Mouse (Mus musculus): ENCODE measurements around the gene Ptprs. TPM values are rescaled to one million over a fixed set of nuclear protein-coding genes. Genes with fewer than 3 reads are reported as not detected.

Gene Ptprs
- total RNA-seq, 1 experiment from 2014 or later: 222 TPM

DNA sequence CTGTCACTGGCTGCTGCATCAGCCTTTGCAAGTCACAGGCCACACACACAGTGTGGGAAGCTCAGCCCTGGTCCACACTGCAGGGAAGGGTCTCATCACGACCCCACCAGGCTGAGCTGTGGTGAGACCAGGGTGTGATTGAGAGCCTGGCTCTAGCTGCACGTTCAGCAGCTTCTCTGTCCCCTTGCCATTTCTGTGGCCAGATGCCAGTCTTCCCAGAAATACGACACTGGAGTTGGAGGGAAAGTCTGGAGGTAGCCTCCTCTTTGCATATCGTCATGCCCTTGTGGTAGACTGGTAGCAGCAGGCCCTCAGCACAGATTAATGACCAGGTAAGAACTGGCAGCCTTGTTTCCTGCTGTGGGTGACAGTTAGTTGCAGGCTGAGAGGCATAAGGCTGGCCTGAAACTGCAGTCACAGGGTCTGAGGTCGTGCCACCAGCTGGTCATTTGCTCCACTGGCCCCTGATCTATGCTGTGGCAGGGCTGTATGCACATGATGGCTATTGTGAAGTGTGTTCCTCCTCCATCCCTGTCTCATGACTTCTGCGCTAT, 96.9 kb downstream of the Ptprs start:
- DNase-seq: no peak

DNA sequence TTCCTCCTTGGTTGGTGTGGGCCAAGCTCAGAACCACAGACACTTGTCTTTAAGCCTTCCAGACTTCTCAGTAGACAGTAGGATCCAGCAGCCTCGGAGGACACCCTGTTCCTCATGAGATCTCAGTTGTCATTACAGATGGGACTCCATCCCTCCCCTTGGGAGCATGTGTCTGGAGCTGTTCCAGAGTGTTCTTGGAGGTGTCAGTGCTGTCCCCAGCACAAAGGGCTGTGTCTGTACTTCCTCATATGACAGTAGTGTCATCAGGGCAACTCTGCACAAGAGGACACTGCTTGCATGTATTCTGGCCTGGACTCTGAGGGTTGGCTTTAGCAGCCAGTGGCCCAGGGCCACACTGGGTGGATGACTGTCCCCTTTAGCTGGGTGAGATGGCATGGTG, 101.4 kb downstream of the Ptprs start:
- DNase-seq: no peak

DNA sequence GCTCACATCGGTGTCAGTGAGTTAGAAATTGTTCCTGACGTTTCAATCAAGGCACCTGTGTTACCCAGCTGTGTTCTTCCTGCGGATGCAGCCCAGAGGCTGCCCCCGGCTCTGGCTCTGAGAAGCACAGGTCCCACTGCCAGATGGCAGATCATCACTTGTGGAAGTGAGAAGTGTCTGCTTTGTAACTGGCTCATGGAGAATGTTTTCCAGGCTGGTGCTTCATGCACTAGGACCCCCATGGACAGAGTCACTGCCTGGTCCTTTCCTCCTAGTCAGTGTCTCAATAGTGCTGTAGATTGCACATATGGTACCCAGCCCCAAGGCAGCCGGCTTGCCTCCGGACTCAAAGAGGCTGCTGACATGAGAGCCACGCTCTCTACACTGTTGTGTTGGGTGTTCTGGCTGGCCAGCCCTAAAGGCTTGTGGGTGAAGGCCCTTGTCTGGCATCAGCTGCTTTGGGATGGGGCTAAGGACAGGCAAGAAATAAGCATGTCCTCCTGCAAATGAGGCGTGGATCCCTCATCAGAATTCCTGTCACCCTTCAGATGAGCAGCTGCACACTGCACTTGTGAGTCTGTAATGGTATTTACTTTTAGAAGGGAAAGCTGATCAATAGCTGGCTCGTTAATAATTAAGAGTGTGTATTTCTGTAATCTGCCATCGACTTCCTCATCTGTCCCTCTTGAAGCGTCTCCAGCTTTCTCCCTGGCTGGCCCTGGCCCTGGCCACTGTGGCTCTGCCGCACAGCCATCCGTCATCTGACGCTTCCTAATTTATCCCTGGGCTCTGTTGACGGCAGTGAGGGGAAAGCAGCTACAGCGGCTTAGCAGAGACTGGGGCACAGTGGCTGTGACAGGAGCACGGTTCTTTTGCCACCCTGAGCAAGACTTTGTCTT, 102.9 kb downstream of the Ptprs start:
- DNase-seq: no peak

DNA sequence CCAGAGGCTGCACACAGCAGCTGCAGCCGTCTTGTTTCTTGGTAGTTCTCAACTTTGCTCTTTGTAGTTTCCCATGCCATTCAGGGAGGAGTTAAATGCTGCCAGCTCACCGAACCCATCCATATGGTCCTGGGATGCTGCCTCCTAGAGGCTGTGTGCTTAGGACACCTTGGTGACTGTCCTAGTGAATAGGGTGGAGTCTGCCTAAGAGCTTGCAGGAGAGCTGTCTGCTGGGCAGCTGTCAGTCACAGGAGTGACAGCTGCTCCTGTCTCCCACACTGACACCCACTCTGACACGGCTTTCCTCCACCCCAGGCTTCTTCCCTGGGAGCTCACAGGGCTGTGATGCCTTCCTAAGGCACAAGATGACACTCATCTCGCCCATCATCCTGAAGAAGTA, 104.2 kb downstream of the Ptprs start:
- DNase-seq: no peak

DNA sequence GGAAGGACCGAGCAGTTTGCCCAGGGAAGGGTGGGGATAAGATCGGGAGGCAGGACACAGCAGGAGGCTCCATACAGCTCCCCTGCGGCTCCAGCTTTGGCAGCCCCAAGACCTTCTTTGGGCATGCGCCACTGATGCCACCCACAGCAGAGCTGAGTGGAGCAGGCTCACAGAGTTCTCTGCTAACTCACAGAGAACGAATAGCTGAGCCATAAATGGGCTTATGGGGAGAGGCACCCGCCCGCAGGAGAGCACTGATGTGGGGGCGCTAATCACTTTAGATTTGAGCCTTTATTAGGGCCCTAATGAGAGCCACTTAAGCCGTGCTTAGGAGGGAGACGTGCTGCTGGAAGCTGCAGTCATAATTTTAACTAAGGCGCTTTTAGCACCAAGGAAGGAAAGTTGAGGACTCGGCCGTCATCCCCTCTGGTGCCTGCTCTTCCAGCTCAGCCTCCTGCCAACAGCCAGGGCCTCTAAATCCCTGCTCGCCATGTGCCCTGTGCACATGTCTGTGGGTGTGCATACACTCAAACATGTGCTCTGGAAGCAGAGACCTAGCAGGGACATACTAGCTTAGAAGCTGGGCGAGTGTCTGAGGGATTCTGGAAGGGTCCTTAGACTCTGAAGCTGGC, 105.1 kb downstream of the Ptprs start:
- no peak for DNase-seq

DNA sequence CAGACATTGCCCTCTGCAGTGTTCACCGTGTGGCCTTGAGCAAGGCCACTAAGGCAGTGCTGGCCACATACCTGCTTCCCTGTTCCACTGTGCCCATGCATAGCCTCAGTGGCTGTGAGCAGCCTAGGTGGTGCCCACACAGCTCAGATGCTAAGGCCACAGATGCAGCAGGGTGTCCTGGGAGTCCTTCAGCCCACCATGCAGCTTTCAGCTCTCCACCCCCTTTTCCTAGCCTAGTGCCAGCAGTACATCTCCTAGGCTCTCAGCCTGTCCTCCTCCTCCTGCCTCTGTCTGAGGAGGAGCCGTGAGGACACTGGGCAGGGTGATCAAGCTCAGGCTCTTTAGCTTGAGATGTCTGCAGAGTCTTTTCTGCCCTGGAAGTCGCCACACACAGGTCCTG, 106.2 kb downstream of the Ptprs start:
- no peak for DNase-seq

DNA sequence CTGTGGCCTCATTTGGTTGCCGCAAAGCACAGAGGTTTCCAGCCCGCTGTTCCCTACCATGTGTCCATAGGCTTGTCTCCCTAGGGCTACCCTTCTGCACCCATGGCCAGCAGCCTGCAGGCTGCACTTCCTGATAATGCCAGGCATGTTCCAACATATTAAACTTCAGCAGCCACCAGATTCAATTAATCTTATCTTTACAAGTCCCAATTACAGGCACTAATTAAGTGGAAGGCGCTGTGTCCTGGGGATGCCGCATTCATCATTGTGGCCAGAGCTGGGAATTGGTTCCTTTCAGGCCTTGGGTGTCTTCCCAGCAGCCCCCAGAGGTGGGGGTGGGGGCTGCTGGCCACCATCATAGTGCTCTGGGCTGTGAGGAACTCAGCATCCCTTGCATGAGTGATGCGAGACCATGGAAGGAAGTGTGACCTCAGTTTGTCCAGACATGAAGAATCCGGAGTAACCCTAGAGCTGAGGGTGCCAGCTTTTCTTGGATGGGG, 107.9 kb downstream of the Ptprs start:
- DNase-seq: no peak

DNA sequence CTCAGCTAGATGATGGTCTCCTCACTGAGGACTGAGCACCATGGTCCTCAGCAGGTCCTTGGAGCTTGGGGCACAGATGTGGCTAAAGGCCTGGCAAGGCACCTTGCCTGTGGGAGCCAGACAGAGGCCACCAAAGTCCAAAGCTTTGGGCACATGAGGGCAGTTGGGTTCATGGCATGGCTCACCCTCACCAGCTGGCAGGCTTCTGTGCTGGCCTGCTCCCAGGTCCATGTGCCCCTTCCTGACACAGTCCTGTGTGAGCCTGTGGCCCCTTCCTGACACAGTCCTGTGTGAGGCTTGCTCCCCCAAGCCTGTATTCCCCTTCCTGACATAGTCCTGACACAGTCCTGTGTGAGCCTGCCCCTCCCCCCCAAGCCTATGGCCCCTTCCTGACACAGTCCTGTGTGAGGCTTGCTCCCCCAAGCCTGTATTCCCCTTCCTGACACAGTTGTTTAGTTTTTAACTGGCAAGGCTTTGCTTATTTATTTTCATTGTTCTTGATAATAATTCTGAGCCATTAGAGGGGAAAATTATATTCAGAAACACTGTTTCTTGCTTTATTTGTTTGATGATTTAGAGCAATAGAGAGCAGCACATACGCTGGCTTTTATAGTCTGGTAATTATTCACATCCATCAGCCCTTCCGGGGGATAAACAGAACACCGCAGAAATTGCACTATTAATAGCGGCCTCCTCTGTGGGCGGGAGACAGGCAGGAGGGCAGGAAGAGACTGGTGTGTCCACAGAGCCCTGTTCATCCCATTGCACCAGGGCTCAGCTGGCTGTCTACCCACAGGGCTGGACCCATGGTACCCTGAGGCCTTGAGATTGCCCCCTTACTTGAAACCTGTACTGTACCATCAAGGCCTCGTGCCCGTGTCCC, 110.3 kb downstream of the Ptprs start:
- DNase-seq: no peak

Small RNAs within 50 kb of the gene (microRNA-seq; reads per million reads assigned to microRNA genes)
- 0.34 to 0.71 reads per million in 2 experiments for gene Mir6977

Other genes with a start within 250 kb of the Ptprs start
- gene Fem1a, start 219.7 kb downstream of the Ptprs start, total RNA-seq (2021): 30.0 and 32.0 TPM in 2 replicates
- 25.1 and 28.8 TPM in 2 replicates for gene Ticam1, start 199.7 kb downstream of the Ptprs start, total RNA-seq (2021)
- 59.7 and 102 TPM in 2 replicates for gene Plin3, start 183.6 kb downstream of the Ptprs start, total RNA-seq (2021)
- not detected in 2 replicates for gene Arrdc5, start 176.2 kb downstream of the Ptprs start, total RNA-seq (2021)
- gene Uhrf1, start 173.2 kb downstream of the Ptprs start, total RNA-seq (2021): 14.1 and 14.8 TPM in 2 replicates
- 38.1 and 52.4 TPM in 2 replicates for gene Kdm4b, start 150.4 kb downstream of the Ptprs start, total RNA-seq (2021)
- gene Znrf4, start 35.9 kb upstream of the Ptprs start, total RNA-seq (2021): not detected in 2 replicates
- 0.76 and 1.1 TPM in 2 replicates for gene Gm20219, start 77.9 kb upstream of the Ptprs start, total RNA-seq (2021)
- 168 and 196 TPM in 2 replicates for gene Safb2, start 108.1 kb upstream of the Ptprs start, total RNA-seq (2021)
- 143 and 157 TPM in 2 replicates for gene Safb, start 108.3 kb upstream of the Ptprs start, total RNA-seq (2021)
- gene 2410015M20Rik, start 133.3 kb upstream of the Ptprs start, total RNA-seq (2021): 303 and 325 TPM in 2 replicates
- gene Rpl36, start 136.9 kb upstream of the Ptprs start, total RNA-seq (2021): 836 and 891 TPM in 2 replicates
- gene Lonp1, start 150.4 kb upstream of the Ptprs start, total RNA-seq (2021): 540 and 560 TPM in 2 replicates
- 3.2 and 4.0 TPM in 2 replicates for gene Catsperd, start 151.7 kb upstream of the Ptprs start, total RNA-seq (2021)
- gene Ranbp3, start 196.8 kb upstream of the Ptprs start, total RNA-seq (2021): 79.7 and 80.3 TPM in 2 replicates
- gene Ndufa11, start 241.3 kb upstream of the Ptprs start, total RNA-seq (2021): 248 and 277 TPM in 2 replicates
- 27.1 and 29.1 TPM in 2 replicates for gene Vmac, start 241.5 kb upstream of the Ptprs start, total RNA-seq (2021)